Mouse (Mus musculus) mouse trophoblast stem cell (cell line): ENCODE results near the gene Lemd1.

Experiments
- in situ Hi-C, 2 experiments: fragments of 300-500 bp; cut with MseI, MboI; formaldehyde crosslinking; loops; 2 replicates in 1 of 2; 3 replicates in 1 of 2; pipeline ENCODE4 v1.15.1; 2025

Gene Lemd1

DNA sequence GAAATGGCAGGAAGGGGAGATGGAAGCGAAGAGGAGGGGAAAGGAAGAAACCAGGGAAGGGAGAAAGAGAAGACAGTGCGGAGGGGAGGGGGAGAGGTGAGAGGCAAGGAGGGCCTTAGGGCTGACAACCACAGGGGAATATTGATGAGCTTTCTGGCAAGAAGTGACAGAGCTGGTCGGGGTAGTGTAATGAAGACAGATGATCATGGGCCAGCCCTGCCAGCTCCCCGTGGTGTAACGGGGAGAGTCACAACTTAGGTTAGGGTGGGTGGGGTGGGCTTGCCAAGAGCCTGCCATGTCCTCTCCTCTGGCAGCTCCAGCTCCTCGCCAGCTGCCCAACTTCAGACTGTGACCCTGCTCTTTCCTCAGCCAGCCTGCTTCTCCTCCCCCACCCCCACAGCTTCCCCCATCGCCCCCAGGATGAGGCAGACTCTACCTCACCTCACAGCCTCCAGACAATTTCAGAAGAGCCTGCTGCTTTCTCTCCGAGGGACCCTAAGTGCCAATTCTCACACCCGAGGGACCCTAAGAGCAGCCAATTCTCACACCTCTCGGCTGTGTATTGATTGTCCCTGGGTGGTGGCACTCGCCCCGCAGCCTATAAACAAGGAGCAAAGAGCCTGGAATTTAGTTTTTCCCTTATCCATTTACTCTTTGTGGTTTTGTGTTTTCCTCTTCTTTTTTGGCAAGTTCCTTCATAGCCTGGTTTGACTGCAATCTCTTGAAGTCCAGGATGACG is 26.3 kb upstream of the Lemd1 start:
- in situ Hi-C loops, result loop anchor here (5.0 kb wide), 2 partner anchors 42 to 47 kb away; no protein-coding TSS in a partner anchor

DNA sequence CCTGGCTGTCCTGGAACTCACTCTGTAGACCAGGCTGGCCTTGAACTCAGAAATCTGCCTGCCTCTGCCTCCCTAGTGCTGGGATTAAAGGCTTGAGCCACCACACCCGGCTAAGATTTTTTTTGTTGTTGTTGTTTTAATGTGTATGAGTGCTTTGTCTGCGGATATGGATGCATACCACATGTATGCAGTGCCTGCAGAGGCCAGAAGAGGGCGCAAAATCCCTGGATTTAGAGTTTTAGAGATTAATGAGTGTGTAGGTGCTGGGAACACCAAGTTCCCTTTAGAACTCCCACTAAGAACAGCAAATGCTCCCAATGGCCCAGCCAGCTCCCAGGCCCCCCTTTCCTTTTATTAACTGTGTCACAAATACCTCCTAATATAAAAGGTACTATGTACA is 25.4 kb upstream of the Lemd1 start:
- in situ Hi-C loops, result loop anchor here (5.0 kb wide), 2 partner anchors 41 to 46 kb away; no protein-coding TSS in a partner anchor

DNA sequence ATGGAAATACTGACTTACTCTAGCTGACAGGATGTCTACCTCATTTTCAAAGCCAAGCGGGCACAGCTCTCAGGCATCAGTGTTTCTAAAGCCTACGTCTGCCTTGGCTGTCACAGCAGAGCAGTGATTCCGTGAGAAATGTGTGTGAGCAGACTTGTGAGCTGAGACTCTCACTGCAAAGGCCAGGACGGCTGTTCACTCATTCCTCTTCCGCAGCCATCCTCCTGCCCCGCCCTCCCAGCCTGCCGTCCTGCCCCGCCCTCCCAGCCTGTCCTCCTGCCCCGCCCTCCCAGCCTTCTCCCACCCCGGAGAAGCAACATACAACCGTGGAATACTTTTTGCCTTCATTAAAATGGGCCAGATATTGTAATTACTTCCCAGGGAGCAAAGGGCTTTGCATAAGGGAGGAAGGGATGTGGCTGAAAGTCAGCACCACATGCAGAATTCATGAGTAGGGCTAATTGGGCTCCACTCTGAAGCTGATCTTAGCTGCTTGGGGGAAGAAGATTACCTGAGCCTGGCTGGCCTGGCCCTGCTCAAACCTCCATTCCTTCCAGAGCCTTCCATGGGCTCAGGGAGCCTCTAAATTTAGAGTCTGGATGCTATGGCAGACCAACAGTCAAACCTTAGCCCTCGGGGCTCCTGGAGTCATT is 23.0 kb upstream of the Lemd1 start:
- in situ Hi-C loops, result loop anchor here (5.0 kb wide), 2 partner anchors 39 to 44 kb away; no protein-coding TSS in a partner anchor

DNA sequence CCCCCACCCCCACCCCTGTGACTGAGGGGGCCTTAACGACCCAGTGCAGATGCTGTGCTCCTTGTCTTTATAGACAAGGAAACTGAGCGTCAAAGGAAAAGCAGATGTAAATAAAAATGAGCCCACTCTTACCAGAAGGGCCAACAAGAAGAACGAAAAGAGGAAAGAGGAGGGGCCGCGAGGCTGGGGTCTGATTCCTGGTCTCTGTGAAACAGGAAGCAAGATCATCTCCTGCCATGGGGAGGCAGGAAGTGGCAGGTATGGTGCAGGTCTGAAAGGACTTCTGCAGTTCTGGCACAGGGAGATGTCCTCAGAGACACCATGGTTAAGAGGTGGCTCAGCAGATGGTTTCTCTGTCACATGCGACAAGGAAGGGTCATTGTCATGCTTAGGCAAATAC is 20.5 kb upstream of the Lemd1 start:
- in situ Hi-C loops, result no loop called here

DNA sequence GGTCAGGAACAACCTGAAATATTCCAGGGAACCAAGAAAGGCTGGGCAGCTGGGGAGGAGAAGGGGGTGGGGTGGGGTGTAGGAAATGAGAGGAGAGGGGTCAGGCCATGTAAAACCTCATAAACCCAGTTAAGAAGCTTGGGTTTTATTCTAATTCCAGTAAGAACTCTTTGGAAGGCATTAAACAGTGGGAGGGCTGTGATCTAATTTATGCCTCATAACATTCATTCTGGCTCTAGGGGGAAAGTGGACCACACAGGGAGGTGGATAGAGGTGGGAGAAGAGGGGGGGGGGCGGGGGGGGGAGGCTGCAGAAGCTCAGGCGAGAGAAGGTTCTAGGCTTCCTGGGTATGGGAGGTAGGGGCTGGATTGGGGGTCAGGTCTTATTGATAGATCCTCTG is 19.6 kb upstream of the Lemd1 start:
- in situ Hi-C loops, result no loop called here

DNA sequence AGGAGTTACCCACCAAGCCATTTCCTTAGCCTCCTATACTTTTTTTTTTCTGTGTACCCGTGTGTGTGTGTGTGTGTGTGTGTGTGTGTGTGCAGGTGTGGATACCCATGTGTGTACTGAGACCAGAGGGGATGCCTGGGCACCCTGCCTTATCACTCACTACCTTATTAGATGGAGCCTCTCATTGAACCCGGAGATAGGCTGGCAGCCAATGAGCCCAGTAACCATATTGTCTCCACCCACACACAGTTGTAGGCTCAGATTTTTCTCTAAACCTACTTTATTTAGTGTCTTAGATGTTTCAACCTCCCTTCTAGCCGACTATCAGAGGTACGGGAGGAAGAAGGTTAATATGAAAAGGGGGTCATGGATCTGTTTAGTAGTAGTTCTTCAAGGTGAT is 4.9 kb upstream of the Lemd1 start:
- in situ Hi-C loops, result no loop called here

DNA sequence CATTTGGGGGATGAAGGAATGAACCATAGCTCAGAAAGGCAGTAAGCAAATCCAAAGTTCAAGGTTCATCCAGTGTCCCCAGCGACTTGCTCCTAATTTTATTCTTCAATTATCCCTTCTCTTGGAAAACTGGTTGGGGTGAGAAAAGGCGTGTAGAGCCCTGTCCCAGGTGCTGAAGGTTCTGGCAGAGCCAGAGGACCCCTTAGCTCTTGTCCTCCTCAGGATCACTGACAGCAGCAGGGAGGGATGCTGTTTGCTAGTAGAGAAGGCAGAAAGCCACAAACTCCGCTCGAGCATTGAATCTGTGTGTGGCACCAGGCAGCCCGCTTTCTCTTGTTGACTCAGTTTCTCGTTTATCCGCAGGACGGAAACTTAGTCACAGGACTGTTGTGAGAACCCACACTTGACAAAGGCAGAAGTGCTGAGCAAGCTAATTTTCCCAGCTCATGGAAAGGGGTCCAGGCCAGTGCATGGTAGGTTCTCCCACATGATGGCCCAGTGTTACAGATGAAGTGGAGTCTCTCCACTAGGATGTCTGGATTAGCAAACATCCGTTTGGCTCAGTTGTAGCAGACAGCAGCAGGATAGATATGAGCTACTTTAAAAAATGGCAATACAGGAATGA is 2.7 kb upstream of the Lemd1 start:
- in situ Hi-C loops, result no loop called here

DNA sequence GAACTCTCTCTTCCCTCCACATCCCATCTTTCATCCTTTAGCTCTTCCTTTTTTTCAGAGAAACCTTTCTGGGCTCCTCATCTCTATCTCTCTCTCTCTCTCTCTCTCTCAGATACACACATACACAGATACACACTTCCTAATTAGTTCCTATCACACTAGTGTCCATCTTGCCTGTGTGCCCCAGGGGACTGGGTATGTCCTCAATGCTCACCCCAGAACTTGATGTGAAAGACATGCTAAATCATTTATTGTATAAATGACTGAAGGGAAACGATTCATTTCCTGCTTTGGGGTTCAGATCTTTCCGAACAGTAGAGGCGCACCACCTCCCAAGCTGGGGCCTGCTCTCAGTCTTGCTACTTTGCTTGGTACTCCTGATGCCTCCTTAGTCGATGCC is 2.0 kb upstream of the Lemd1 start:
- in situ Hi-C loops, result no loop called here

DNA sequence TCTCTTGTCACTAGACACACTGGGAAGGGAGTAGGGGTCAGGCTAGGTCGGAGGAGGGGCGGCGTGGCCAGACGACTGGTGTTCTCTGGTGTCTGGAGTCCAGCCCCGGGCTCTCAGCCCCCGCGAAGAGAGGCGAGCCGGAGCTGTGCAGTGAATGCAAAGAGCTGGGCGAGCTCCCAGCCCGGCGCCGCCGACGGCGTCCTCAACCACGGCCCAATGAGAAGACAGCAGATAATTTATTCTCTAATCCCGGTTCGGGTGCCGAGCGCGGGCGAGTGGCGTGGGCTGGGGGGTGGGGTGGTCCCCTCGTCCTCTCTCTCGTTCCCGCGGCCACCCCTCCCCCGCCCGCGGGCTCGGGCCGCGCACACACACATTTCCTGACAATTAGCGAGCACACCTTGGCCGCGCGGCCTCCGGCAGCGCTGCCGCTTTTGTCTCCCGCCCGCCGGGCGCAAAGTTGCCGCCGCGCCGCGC is 1.2 kb upstream of the Lemd1 start:
- in situ Hi-C loops, result no loop called here

DNA sequence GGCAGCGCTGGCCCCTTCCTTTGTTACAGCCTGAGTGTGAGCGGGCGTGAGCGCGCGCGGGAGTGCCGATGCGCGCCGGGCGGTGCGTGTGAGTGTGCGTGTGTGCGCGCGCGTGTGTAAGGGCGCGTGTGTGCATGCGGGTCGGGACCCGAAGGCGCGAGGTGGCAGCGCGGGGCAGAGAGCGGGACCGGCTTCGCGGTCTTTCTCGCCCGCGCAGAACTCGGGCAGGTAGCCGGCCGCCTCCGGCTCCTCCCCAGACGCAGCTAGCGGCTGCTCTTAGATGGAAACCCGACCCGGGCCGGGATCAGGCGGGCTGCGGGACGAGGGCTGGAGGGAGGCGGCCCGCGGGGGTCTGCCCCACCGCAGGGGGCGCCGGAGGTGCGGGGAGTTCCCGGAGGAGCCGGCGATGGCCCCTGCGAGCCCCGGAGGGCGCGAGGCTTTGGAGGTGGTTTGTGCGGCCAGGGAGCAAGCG is 574 bp upstream of the Lemd1 start:
- in situ Hi-C loops, result no loop called here

DNA sequence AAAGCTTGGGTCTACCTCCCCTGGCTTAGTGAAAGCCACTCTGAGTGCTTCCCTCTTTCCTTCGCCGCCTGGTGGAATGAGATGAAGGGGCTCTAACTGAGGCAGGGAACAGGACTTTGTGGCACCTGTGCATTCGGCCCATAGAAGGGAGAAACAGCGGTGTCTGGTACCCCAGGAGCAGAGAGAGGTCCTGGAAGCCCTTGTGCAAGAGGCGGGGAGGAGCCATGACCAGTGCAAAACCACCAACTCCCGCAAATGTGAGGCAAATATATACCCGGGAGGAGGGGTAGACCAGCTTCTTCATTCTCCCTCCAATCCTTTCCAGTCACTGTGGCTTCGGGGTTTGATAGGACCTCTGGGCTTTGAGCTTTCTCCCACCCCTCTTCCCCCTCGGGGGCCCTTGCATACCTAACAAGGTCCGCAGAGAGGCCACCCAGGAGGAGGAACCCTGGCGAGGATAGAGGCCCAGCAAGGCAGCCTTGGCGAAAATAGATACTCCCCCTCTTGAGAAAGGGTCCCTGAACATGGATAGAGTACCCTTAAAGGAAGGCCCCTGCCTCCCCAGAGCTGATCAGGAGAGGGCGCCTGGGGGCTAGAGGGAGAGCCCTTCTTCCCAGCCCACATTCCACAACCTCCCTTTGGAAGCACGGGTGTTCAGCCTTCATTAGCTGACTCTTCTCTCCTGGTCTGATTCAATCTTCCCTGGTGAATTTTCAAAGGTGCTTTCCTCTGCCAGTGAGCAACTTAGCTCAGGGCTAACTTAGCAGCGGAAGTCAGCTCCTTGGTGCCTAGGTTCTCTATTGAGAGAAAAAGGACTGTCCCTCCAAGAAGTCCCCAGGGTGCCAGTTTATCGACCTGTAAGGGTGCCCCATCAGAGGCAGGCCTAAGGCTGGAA is 802 bp downstream of the Lemd1 start:
- in situ Hi-C loops, result no loop called here

DNA sequence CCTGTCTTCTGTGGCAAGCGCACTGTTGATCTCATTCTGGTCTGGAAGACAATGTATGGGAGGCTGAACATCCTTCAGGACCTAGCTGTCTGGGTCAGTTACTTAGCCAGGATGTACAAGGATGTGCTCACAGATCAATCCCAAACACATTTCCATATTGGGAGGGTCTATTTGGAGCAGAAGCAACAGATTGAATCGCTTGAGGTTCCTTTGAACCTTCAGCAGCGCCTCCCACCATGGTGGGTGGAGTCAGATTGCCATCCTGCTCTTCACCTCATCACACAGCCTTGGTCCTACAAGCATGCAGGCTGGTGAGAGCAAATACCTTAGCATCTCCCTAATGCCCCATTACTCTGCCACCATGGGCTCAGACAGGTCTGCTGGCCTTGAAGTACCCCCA is 2.6 kb downstream of the Lemd1 start:
- in situ Hi-C loops, result no loop called here

DNA sequence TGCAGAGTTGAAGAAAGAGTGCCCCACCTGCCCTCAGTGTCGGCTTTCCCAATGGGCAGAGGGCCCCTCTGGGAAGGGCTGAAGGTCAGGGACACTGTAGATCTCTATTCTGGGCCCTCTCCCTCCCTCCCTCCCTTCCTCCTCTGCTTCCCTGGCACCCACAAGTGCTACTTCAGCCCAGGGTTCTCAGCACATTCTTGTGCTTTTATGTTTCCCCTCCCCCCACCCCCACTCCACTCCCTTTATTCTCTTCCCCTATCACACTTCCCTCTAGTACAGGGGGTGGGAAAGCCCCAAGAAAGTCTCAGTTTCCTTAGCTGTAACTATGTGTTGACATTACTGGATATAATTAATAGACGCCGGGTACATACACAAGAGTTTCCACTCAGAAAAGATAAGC is 3.4 kb downstream of the Lemd1 start:
- in situ Hi-C loops, result no loop called here

DNA sequence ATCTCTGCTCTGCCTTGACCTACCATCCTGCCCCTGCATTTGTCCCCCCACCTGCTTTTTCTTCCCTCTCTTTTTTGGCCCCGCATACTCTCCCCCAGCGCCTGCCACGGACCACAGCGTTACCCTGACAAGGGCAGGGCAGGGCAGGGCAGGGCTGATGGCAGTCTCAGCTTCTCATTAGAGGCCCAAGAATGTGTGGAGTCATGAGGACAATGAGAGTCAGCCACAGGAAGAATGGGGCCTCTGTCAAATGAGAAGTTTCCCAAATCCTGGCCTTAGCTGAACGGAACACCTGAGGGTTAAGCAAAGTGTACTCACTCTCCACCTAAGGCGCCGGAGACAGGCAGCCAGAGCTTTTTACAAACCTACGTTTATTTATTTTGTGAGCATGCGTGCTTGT is 3.9 kb downstream of the Lemd1 start:
- in situ Hi-C loops, result no loop called here

DNA sequence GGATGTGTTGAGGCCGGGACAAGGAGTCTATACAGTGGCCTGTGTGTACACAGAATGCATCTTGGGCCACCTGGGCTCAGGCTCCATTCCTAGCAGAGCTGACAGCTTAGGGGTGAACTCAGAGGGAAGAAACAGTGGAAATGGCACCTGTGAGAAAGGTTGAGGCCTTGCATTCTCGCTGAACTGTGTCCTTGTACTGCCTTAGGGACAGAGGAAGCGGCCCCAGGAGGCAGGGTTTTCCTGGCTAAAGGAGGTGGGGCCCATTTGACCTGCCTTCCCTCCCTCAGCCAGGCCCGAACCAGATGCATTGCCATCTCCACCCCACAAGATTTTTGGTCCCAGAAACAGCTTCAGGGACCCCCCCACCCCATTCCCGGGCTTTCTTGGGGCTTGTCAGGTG is 4.5 kb downstream of the Lemd1 start:
- in situ Hi-C loops, result no loop called here

DNA sequence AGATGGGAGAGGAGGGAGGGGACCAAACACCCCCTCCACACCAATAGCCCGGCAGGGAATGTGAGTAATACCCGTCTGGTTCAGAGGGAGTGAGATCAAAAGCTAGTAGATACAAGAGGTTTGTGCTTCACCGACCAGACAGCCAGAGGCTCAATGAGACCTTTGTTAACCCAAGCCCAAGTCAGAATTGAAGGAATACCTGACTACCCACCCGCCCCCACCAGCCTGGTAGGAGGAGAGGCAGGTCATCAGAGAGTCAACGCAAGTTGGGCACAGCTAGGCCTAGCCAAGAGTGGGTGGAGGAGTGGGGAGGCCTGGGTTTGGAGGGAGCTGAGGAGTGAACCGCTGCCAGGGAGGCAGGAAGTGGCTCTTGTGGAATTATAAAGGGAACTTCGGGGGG is 5.1 kb downstream of the Lemd1 start:
- in situ Hi-C loops, result no loop called here

DNA sequence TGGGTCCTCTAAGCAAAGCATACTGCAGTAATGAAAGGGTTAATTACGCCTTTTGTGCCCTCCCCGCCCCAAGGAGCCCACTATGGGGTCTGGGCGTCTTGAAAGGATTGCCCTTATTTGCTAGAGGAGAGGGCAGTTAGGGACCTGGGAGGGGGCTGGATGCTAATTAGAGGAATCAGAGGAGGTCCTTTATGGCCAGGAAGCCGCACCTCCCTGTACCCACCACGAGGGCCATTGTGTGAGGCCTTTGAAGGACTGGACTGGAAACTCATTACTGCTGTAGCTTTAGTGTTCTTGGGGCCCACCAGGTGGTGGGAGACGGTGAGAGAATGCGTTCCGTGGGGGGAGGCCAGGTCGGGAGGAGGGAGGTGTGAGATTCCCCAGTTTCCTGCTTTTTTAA is 6.4 kb downstream of the Lemd1 start:
- in situ Hi-C loops, result no loop called here

DNA sequence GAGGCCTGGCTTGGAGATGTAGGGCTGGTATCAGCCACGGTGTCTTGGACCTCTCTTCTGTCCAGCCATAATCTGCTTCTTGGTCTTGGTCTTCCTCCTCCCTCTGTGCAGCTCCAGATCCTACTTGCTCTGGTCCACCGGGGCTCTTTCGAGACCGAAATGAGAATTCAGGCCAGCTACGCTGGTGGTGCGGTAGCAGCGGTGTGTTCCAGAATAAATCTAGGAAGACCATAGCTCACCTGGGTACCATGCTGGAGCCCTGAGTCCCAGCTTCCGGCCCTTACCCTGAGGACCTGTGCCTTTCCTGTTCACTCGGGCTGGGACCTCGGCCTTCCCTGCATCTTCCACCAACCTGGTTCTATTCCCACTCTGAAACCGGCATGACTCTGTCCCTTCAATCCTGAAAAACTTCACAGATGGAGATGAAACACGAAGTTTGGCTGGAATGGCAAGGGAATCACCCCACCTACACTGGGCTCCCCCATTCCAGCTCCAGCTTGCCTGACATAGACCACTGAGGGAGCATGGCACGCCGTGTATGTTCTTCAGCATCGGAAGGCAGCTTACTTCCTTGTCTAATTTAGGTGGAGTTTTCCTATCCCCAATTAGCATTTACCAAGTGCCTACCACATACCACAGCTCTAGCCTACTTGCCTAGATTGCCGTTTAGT is 7.3 kb downstream of the Lemd1 start:
- in situ Hi-C loops, result no loop called here

DNA sequence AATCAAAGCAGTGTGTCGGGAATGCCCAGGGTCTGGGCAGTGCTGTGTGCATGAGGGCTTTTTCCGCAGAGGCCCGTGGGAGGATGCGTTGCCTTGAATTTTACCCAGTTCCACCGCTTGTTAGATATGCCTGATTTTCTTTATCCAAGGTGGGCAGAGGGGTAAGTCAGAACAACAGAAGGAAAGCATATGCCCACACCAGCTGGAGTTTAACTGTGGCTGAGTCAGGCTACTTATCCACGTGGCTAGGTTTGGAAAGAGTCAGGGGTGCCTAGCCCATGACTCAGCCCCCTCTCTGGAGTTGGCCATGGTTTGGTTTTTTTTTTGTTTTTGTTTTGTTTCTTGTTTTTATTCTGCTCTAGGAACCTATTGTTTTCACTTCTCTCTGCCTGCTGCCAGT is 8.0 kb downstream of the Lemd1 start:
- in situ Hi-C loops, result no loop called here

DNA sequence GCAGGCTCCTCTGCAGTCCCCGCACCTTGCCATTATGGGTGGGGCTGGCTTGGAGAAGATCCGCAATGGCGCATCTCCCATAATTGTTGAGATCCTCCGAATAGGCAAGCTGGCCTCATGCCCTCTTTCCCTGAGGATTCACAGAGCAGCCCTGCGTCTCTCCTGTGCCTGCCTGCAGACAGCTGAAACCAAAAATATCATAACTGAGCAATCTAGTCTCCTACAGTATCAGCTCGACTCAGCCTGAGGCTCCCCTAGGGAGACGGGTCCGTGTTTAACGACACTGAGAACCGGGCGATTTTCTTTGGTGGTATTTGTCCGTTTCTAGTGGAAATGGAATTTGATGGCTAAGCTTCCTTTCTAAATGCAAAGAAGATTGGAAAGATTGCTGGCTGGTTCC is 8.7 kb downstream of the Lemd1 start:
- in situ Hi-C loops, result no loop called here
